Mouse (Mus musculus) stomach, embryonic 15.5 days (tissue): ENCODE measurements around the gene Nptx2. TPM values are rescaled to one million over a fixed set of nuclear protein-coding genes. Genes with fewer than 3 reads are reported as not detected.

Experiments
- ATAC-seq: fragments of 200-750 bp; cut with Nextera tagmentation; 2 replicates; pipeline ENCODE4 v1.8.0; 2017; ENCODE audit warnings: low read depth, moderate number of reproducible peaks, moderate TSS enrichment; ENCODE audit not compliant: insufficient read depth, low FRiP score
- H3K27ac ChIP-seq: fragments of 300-500 bp; sonication (generic); 2 replicates; pipeline ENCODE4 v1.5.1; 2015; ENCODE audit warnings: mild to moderate bottlenecking, inconsistent platforms
- H3K27me3 ChIP-seq: fragments of 300-500 bp; sonication (generic); replicated peaks from 2 replicates; pipeline ENCODE4 v1.6.1; 2015; ENCODE audit warnings: inconsistent platforms
- H3K36me3 ChIP-seq: fragments of 300-500 bp; sonication (generic); 2 replicates; pipeline ENCODE4 v1.6.1; 2015; ENCODE audit warnings: inconsistent platforms
- H3K4me1 ChIP-seq: fragments of 300-500 bp; sonication (generic); 2 replicates; pipeline ENCODE4 v1.6.1; 2015; ENCODE audit warnings: inconsistent platforms
- H3K4me2 ChIP-seq: fragments of 300-500 bp; sonication (generic); 2 replicates; pipeline ENCODE4 v1.6.1; 2015; ENCODE audit warnings: mild to moderate bottlenecking, inconsistent platforms
- H3K4me3 ChIP-seq: fragments of 300-500 bp; sonication (generic); replicated peaks from 2 replicates; pipeline ENCODE4 v1.5.1; 2015; ENCODE audit warnings: inconsistent platforms
- H3K9ac ChIP-seq: fragments of 300-500 bp; sonication (generic); 2 replicates; pipeline ENCODE4 v1.6.1; 2015; ENCODE audit warnings: inconsistent platforms
- H3K9me3 ChIP-seq: fragments of 300-500 bp; sonication (generic); 2 replicates; pipeline ENCODE4 v1.6.1; 2016; ENCODE audit warnings: inconsistent platforms
- WGBS: fragments of 180-500 bp; shearing (Covaris S2); methylation state at CpG from one replicate; pipeline ENCODE4 v1.1.7; 2015; 5-methylcytosine and 5-hydroxymethylcytosine counted together
- polyA plus RNA-seq: library from polyadenylated mRNA; unstranded; fragments of >200 nt; fragmentation: Nextera tagmentation; extraction: Ambion mirVana; gene quantifications from 2 replicates; pipeline ENCODE4 v1.2.1, GENCODE M21; 2015

Gene Nptx2
- polyA plus RNA-seq: 3.0 and 3.2 TPM in 2 replicates

- no peaks in the 10 kb centered on the region for H3K36me3 ChIP-seq
- peak; percentile 94 for ATAC-seq
- H3K27ac ChIP-seq: no peak within 1 kb of the TSS
- peaks cover 11% of the 10 kb centered on the region for H3K4me1 ChIP-seq
- peak within 1 kb of the TSS; percentile 42 for H3K4me3 ChIP-seq
- no peaks in the 10 kb centered on the region for H3K9me3 ChIP-seq
- 1% methylated on average over 98 of the region's 99 CpGs for WGBS
- H3K9ac ChIP-seq: no peak within 1 kb of the TSS
- peaks cover 43% of the 10 kb centered on the region for H3K27me3 ChIP-seq
- peak within 1 kb of the TSS; percentile 73 for H3K4me2 ChIP-seq
Observed at GRCm38 (mm10) chr5:144545653-144546422, at the start of gene Nptx2. Gene Nptx2, plus strand, starts transcription at chr5:144545902.

- no peak for ATAC-seq
- no peak overlapping the region for H3K9ac ChIP-seq
Observed at GRCm38 (mm10) chr5:144496481-144496880, 49.2 kb upstream of the Nptx2 start.

GRCm38 (mm10) chr5:144504239-144504638 lies 41.5 kb upstream of the Nptx2 start:
- H3K9me3 ChIP-seq: no peaks in the 10 kb centered on the region
- H3K27me3 ChIP-seq: no peaks in the 10 kb centered on the region
- 0 out of 2 replicates have a peak, but pooled peaks cover 5% of the 10 kb centered on the region for H3K4me1 ChIP-seq
- WGBS: 91% methylated on average over 10 of the region's 10 CpGs
- ATAC-seq: no peak
- no peaks in the 10 kb centered on the region for H3K36me3 ChIP-seq
- H3K4me3 ChIP-seq: no peak overlapping the region
- H3K4me2 ChIP-seq: no peak overlapping the region
- H3K9ac ChIP-seq: no peak overlapping the region
- no peak overlapping the region for H3K27ac ChIP-seq

More at GRCm38 (mm10) chr5:144496481-144496880, 49.2 kb upstream of the Nptx2 start:
- Histone ChIP-seq H3K4me3 (no peak overlapping the region), H3K4me1 (no peaks in the 10 kb centered on the region), H3K9me3 (no peaks in the 10 kb centered on the region), H3K27me3 (no peaks in the 10 kb centered on the region), H3K36me3 (no peaks in the 10 kb centered on the region), H3K4me2 (no peak overlapping the region), H3K27ac (no peak overlapping the region)
- 76% methylated on average over 7 of the region's 7 CpGs for WGBS

GRCm38 (mm10) chr5:144505731-144506130 lies 40.0 kb upstream of the Nptx2 start:
- WGBS: 94% methylated on average over 2 of the region's 2 CpGs

GRCm38 (mm10) chr5:144506156-144506555 lies 39.5 kb upstream of the Nptx2 start:
- no peak overlapping the region for H3K9ac ChIP-seq
- no peak overlapping the region for H3K4me3 ChIP-seq
- H3K27me3 ChIP-seq: no peaks in the 10 kb centered on the region
- H3K27ac ChIP-seq: no peak overlapping the region
- 0 out of 2 replicates have a peak, but pooled peaks cover 5% of the 10 kb centered on the region for H3K4me1 ChIP-seq
- H3K36me3 ChIP-seq: no peaks in the 10 kb centered on the region
- no peak overlapping the region for H3K4me2 ChIP-seq
- H3K9me3 ChIP-seq: no peaks in the 10 kb centered on the region
- 76% methylated on average over 4 of the region's 4 CpGs for WGBS
- no peak for ATAC-seq

More at GRCm38 (mm10) chr5:144505731-144506130, 40.0 kb upstream of the Nptx2 start:
- ATAC-seq: no peak
- H3K27ac ChIP-seq: no peak overlapping the region
- 0 out of 2 replicates have a peak, but pooled peaks cover 5% of the 10 kb centered on the region for H3K4me1 ChIP-seq
- H3K9me3 ChIP-seq: no peaks in the 10 kb centered on the region
- H3K36me3 ChIP-seq: no peaks in the 10 kb centered on the region
- H3K9ac ChIP-seq: no peak overlapping the region
- no peaks in the 10 kb centered on the region for H3K27me3 ChIP-seq
- no peak overlapping the region for H3K4me3 ChIP-seq
- H3K4me2 ChIP-seq: no peak overlapping the region

GRCm38 (mm10) chr5:144506689-144507552 lies 38.8 kb upstream of the Nptx2 start:
- no peaks in the 10 kb centered on the region for H3K27me3 ChIP-seq
- no peaks in the 10 kb centered on the region for H3K36me3 ChIP-seq
- 0 out of 2 replicates have a peak, but pooled peaks cover 5% of the 10 kb centered on the region for H3K4me1 ChIP-seq
- H3K4me2 ChIP-seq: peak overlapping the region; percentile 29
- H3K9ac ChIP-seq: no peak overlapping the region
- 29% methylated on average over 26 of the region's 26 CpGs for WGBS
- H3K4me3 ChIP-seq: peak overlapping the region; percentile 17; the same call in 1 of the 2 replicates
- H3K9me3 ChIP-seq: no peaks in the 10 kb centered on the region
- ATAC-seq: peak; percentile 87
- peak overlapping the region; percentile 42 for H3K27ac ChIP-seq

- no peak overlapping the region for H3K4me2 ChIP-seq
- H3K9ac ChIP-seq: no peak overlapping the region
- no peak for ATAC-seq
- WGBS: 57% methylated on average over 7 of the region's 7 CpGs
- H3K9me3 ChIP-seq: no peaks in the 10 kb centered on the region
- no peak overlapping the region for H3K4me3 ChIP-seq
- H3K36me3 ChIP-seq: no peaks in the 10 kb centered on the region
- no peak overlapping the region for H3K27ac ChIP-seq
- H3K27me3 ChIP-seq: no peaks in the 10 kb centered on the region
- 0 out of 2 replicates have a peak, but pooled peaks cover 5% of the 10 kb centered on the region for H3K4me1 ChIP-seq
Observed at GRCm38 (mm10) chr5:144509431-144509830, 36.3 kb upstream of the Nptx2 start.

GRCm38 (mm10) chr5:144514738-144515137 lies 31.0 kb upstream of the Nptx2 start:
- Histone ChIP-seq H3K27me3 (no peaks in the 10 kb centered on the region), H3K9me3 (no peaks in the 10 kb centered on the region), H3K27ac (no peak overlapping the region), H3K4me2 (no peak overlapping the region), H3K9ac (no peak overlapping the region), H3K4me3 (no peak overlapping the region), H3K4me1 (no peaks in the 10 kb centered on the region), H3K36me3 (no peaks in the 10 kb centered on the region)
- WGBS: 57% methylated on average over 6 of the region's 6 CpGs
- ATAC-seq: no peak

GRCm38 (mm10) chr5:144515241-144515640 lies 30.5 kb upstream of the Nptx2 start:
- Histone ChIP-seq H3K4me3 (no peak overlapping the region), H3K27ac (no peak overlapping the region), H3K36me3 (no peaks in the 10 kb centered on the region), H3K4me2 (no peak overlapping the region), H3K9me3 (no peaks in the 10 kb centered on the region), H3K27me3 (no peaks in the 10 kb centered on the region), H3K4me1 (no peaks in the 10 kb centered on the region), H3K9ac (no peak overlapping the region)
- no peak for ATAC-seq
- 64% methylated on average over 4 of the region's 4 CpGs for WGBS

- Histone ChIP-seq H3K4me3 (no peak overlapping the region), H3K27me3 (no peaks in the 10 kb centered on the region), H3K9ac (no peak overlapping the region), H3K9me3 (no peaks in the 10 kb centered on the region), H3K4me2 (no peak overlapping the region), H3K4me1 (no peaks in the 10 kb centered on the region), H3K27ac (no peak overlapping the region), H3K36me3 (no peaks in the 10 kb centered on the region)
- no peak for ATAC-seq
- 21% methylated on average over 3 of the region's 3 CpGs for WGBS
Observed at GRCm38 (mm10) chr5:144520096-144520495, 25.6 kb upstream of the Nptx2 start.

- Histone ChIP-seq H3K27me3 (no peaks in the 10 kb centered on the region), H3K4me1 (no peaks in the 10 kb centered on the region), H3K9ac (no peak overlapping the region), H3K4me3 (no peak overlapping the region), H3K4me2 (no peak overlapping the region), H3K36me3 (no peaks in the 10 kb centered on the region), H3K9me3 (0 out of 2 replicates have a peak, but pooled peaks cover 2% of the 10 kb centered on the region), H3K27ac (no peak overlapping the region)
- 71% methylated on average over 10 of the region's 10 CpGs for WGBS
- ATAC-seq: no peak
Observed at GRCm38 (mm10) chr5:144524774-144525173, 20.9 kb upstream of the Nptx2 start.

- Histone ChIP-seq H3K27me3 (no peaks in the 10 kb centered on the region), H3K9me3 (0 out of 2 replicates have a peak, but pooled peaks cover 2% of the 10 kb centered on the region), H3K4me2 (no peak overlapping the region), H3K4me3 (no peak overlapping the region), H3K36me3 (no peaks in the 10 kb centered on the region), H3K27ac (no peak overlapping the region), H3K9ac (no peak overlapping the region), H3K4me1 (no peaks in the 10 kb centered on the region)
- WGBS: 88% methylated on average over 11 of the region's 11 CpGs
- no peak for ATAC-seq
Observed at GRCm38 (mm10) chr5:144529123-144529522, 16.6 kb upstream of the Nptx2 start.
